Mouse (Mus musculus) heart, adult 9 months (tissue): ENCODE measurements around the gene Slc13a3.
A peak's percentile ranks its signal among the peaks of the same experiment; 100 is the strongest.

Experiments
- DNase-seq, 2 experiments: peaks; one replicate each; pipeline ENCODE4 v3.0.0; 2022; ENCODE audit warnings: low spot score in 2 of 2

The Slc13a3 gene

GRCm38 (mm10) chr2:165482003-165482402, 9.0 kb upstream of the Slc13a3 start:
- no peak for DNase-seq

DNA sequence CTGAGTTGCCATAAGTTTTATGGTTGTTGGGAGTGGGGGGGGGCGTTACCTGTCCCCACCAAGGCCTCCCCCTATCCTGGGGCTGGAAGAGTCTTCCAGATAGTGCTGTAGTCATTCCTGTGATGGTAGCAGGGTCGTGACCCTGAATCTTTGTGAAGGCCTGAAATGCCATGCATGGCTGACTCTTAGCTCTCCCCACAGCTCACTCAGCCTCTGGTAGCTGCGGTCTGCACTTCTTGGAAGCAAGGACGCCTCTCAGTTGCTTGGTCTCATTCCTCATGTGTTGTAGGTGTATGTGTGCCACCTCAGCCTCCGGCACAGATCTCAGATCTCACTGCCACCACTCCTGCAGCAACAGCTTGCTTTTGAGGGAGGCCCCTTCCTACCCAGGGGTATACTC, 2.8 kb upstream of the Slc13a3 start:
- no peak for DNase-seq

DNA sequence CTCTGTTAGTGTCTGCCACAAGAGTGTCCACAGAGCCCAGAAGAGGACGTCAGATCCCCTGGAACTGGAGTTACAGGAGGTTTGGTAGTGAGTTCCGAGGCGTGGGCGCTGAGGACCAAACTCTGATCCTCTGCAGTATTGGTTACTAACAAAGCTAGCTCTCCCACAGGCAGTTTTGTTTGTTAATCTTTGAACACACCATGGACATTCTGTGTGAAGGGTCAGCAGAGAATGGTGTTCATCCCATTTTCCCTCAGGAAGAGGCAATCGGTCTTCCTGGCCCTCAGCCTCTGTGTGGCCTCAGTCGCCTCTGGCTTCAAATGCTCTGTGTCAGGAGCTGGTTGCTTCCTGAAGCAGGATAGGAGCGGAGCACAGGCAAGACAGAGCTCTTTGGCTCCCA, 2.4 kb upstream of the Slc13a3 start:
- no peak for DNase-seq

- DNase-seq, result no peak
Observed at GRCm38 (mm10) chr2:165471943-165472342, 1.1 kb downstream of the Slc13a3 start.

- no peak for DNase-seq
Observed at GRCm38 (mm10) chr2:165470167-165470566, 2.9 kb downstream of the Slc13a3 start.

GRCm38 (mm10) chr2:165467824-165468452, 5.1 kb downstream of the Slc13a3 start:
- peak; percentile 18 to 39 for DNase-seq

GRCm38 (mm10) chr2:165459663-165460062, 13.4 kb downstream of the Slc13a3 start:
- DNase-seq, result no peak

- no peak for DNase-seq
Observed at GRCm38 (mm10) chr2:165458189-165458588, 14.8 kb downstream of the Slc13a3 start.

DNA sequence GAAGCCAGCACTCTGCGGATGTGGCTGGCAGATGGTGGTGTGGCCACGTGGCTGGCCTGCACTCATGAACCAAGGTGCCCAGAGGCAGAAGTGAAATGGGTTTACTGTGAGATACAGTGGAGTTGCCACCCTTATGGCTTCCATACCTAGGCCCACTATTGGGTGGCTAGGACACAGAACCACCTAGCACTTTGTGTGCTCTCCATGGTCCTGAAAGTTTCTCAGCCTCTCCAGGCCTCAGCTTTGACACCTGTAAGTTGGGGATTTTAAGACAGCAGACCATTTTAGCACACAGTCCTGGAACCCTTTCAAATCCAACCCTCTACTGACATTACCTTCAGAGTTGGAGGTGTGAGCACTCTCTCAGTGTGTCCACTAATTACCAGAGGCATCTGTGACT, 16.3 kb downstream of the Slc13a3 start:
- DNase-seq, result no peak

GRCm38 (mm10) chr2:165452730-165453693, 20.0 kb downstream of the Slc13a3 start:
- DNase-seq, result peak in 1 of 2 experiments; percentile 22

DNA sequence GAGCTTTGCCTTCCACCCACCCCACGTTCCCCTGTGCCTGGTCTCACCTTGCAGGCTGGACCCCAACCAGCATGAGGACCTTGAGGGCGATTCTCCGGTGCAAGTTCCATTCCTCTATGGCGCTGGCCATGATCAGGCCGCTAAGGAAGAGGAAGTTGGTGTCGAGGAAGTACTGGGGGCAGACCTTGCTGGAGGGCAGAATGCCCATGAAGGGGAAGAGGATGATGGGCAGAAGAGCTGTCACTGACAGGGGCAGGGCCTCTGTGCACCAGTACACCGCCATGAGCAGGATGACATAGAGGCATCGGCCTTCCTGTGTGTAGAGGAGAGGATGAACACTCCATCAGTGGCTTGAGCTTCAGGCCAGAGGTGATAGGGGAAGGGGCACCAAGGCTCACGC, 24.6 kb downstream of the Slc13a3 start:
- no peak for DNase-seq

DNA sequence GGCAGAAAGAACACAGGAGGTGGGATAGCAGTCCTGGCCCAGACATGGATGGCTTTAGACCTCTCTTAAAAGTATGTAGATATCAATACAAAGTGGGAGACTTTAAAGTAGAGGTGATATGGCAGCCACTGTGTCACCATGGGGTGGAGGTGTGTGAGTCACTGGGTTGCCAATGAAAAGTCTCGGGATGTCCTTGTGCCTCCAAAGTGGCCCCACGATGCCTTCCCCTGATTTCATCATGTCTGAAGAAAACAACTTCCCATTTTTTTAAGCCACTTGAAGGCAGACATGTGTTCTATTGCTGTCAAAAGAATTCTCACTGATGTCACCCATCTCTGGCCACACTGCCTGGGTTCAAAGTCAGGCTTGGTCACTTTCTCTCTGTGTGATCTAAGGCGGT, 28.2 kb downstream of the Slc13a3 start:
- DNase-seq, result no peak

- DNase-seq, result no peak
Observed at GRCm38 (mm10) chr2:165442981-165443380, 30.0 kb downstream of the Slc13a3 start.

DNA sequence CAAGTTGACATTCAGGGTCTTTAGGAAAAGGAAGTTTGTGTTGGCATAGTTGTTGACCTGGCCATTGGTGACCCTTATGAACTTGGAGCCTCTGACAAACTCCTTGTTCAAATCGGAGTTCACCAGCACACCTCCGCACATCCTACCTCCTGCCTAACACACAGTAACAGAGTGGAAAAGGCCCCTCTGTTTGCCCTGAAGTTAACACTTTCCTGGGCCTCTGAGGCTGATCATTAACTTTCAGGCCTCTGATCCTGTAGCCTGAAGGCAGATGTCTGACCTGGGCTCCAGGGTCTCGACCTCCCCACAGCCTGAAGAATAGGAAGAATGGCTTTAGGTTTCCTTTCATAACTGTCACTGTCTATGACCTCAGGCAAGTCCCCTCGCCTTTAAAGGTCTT, 31.4 kb downstream of the Slc13a3 start:
- no peak for DNase-seq

GRCm38 (mm10) chr2:165439613-165440012, 33.4 kb downstream of the Slc13a3 start:
- no peak for DNase-seq

DNA sequence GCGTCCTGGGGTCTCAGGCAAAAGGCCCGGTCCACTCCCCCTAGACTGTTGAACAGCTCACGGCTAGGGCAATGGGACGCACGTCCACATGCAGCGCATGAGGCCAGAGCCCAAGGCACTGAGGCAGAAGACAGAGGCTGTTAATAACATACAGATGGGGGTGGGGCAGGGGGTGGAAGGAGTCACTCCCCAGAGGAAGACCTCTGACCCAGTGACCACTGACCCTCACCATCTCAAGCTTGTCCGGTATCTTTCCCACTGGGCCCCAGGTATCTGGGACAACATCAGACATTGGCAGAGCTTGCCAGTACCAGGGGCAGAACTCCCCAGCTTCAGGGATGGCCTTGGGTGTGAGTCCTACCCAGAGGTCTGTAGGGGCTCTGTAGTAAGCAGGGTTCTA, 34.1 kb downstream of the Slc13a3 start:
- DNase-seq, result no peak

DNA sequence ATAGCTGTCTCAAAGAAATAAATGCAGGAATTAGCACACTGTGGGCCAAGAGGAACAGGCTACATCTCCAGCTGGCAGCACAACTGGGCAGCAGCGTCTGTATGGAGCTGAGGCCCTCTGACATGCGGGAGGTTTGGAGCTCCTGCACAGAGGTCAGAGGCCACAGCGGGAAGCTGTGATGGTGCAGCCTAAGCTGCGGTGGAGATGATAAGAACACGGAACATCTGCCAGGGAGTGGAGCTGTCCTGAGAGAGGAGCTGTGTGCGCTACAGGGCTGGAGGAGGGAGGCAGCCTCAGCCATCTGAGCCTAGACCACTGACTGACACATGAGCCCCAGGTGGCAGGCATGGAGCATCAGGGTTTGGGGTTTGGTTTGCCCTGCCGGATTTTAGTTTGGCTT, 44.3 kb downstream of the Slc13a3 start:
- DNase-seq, result no peak

DNA sequence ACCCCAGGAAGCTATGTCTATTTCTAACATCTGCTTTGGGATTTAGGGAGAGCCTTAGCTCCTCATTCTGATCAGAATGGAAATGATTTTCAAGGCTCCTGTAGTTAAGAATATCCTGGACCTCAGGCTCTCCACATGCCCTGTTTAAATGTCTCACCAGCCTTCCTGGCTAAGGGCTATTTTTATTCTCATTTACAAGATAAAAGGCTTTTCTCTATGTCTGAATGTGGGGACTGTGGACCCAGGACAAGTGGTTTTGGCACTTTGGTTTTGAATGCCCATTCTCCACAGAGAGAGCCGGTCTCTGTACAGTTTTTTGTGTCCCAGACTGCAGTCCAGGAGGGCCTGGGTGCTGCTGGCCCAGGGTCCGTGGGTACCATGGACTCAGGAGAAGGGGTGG, 52.8 kb downstream of the Slc13a3 start:
- no peak for DNase-seq

- no peak for DNase-seq
Observed at GRCm38 (mm10) chr2:165419670-165420111, 53.3 kb downstream of the Slc13a3 start.

GRCm38 (mm10) chr2:165418577-165418976, 54.5 kb downstream of the Slc13a3 start:
- no peak for DNase-seq

DNA sequence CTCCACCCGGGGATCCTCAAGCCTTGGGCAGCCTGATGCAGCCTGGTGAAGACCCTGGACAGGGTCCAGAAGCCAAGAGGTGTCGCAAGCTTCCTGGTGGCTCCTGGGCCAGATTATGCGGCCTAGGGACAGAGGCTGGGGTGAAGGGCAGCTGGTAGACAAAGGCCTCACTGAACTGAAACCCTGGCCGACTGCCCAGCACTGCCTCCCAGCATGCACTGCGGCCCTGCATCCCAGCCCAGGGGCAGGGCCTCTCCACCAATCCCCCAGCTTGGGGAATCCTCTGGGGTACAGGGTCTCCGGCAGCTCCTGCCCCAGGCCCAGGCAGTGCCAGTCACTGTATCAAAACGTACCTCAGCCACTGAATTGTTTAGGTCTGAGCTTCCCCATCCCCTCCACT, 55.7 kb downstream of the Slc13a3 start:
- DNase-seq, result no peak

- DNase-seq, result no peak
Observed at GRCm38 (mm10) chr2:165415795-165416194, 57.2 kb downstream of the Slc13a3 start.

DNA sequence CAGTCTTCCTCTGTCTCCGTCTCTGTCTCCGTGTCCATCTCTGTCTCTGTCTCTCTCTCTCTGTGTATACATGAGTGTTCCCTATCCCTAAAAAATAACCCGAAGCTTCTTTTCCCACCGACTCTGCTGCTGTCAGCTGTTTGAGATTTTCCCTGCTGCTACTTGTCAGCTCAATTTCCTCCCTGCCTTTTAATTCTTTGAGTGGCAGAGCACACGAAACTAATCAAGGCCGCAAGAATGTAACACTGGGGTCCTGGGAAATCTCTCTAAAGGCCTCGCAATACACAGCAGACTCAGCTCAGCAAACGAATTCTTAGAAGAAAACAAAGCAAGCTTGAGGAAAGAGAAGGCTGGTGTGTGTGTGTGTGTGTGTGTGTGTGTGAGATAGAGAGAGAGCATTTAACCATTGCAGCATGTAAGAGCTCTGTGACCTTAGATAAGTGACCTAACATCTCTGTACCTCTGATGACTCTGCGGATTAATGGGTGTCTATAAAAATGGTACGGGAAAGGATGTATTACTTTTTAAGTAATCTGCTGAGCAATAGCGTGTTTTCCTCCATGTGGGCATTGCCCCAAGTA, 57.8 kb downstream of the Slc13a3 start:
- DNase-seq, result no peak
